ENCODE assay signal across 10 mouse cellular contexts in the genomic region with DNA sequence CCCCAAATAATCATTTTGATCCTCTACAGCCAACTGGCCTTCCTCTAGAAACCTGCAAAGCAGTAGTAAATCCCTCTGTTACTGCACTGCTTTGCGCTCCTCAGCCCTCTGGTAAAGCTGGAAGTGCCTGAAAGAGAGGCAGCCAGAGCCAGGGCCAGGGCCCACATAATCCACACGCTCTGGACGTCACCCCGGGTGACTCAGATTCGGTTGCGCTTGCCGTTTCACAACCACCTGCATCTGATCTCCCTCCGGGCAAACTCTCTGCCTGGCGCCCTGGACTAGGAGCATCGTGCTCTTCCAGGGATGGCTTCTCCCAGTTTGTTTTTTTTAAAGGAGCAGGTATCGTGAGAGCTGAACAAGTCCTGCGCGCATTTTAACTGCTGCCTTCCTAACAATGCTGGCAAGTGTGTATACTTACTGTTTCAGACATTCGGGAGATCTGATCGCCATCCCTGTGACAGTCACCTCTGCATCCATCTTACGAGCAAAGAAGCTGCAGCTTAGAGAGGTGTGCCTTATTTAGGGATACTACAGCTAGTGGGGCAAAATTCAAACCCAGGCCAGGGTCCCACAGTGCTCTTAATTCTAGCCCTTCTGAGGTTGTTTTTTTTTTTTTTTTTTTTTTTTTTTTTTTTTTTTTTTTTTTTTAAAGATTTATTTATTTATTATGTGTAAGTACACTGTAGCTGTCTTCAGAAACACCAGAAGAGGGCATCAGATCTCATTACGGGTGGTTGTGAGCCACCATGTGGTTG.
DNase-seq lines count a peak whose midpoint lies in the region; ATAC-seq lines count a peak whose summit lies in the region.
"Had no signal": no experiment of that assay in that cellular context is flagged by ENCODE, and none has a peak within 500 bp of the region (broad histone marks: within the 10 kb centered on the region; RNA-seq: fewer than 3 reads in every experiment).

No protein-coding gene starts in this region.

- no peaks in the 10 kb centered on the region for H3K36me3 ChIP-seq in embryonic facial prominence, embryonic 13.5 days
- no peaks in the 10 kb centered on the region for H3K36me3 ChIP-seq in embryonic facial prominence, embryonic 10.5 days (replicated peaks)
- no peaks in the 10 kb centered on the region for H3K36me3 ChIP-seq in intestine, embryonic 15.5 days
- H3K36me3 ChIP-seq in midbrain, embryonic 11.5 days (ENCODE audit: control insufficient read depth, insufficient read depth, low read length): no peaks in the 10 kb centered on the region
- H3K36me3 ChIP-seq: heart, embryonic 13.5 days had no signal

- no peak for ATAC-seq in embryonic facial prominence, embryonic 13.5 days (ENCODE audit: insufficient number of reproducible peaks, insufficient read depth, low FRiP score, low TSS enrichment, low read depth)
- ATAC-seq in intestine, embryonic 15.5 days: peak; percentile 48
- no peak for ATAC-seq in midbrain, embryonic 11.5 days (ENCODE audit: low FRiP score)

- H3K9ac ChIP-seq in embryonic facial prominence, embryonic 13.5 days: no peak overlapping the region
- 0 out of 2 replicates have a peak overlapping the region, but pooled peaks have one; percentile 12 for H3K9ac ChIP-seq in intestine, embryonic 15.5 days
- H3K9ac ChIP-seq in midbrain, embryonic 11.5 days (ENCODE audit: low read length): no peak overlapping the region
- H3K9ac ChIP-seq: heart, embryonic 13.5 days had no signal

- H3K27ac ChIP-seq in embryonic facial prominence, embryonic 13.5 days: peak overlapping the region; percentile 44; the same call in 1 of the 2 replicates
- no peak overlapping the region; the same call in 1 of the 2 replicates for H3K27ac ChIP-seq in embryonic facial prominence, embryonic 10.5 days (replicated peaks)
- H3K27ac ChIP-seq in intestine, embryonic 15.5 days: peak overlapping the region; percentile 49; the same call in 1 of the 2 replicates
- H3K27ac ChIP-seq in midbrain, embryonic 11.5 days (ENCODE audit: low read depth, low read length): no peak overlapping the region
- H3K27ac ChIP-seq: heart, embryonic 13.5 days had no signal

- peaks cover 28% of the 10 kb centered on the region for H3K4me1 ChIP-seq in embryonic facial prominence, embryonic 13.5 days
- peaks cover 23% of the 10 kb centered on the region for H3K4me1 ChIP-seq in embryonic facial prominence, embryonic 10.5 days
- H3K4me1 ChIP-seq in intestine, embryonic 15.5 days (replicated peaks): peaks cover 41% of the 10 kb centered on the region
- no peaks in the 10 kb centered on the region for H3K4me1 ChIP-seq in midbrain, embryonic 11.5 days (ENCODE audit: control insufficient read depth, insufficient read depth, low read length)

- 51% methylated on average over 17 of the region's 17 CpGs for WGBS in embryonic facial prominence, embryonic 13.5 days
- WGBS in embryonic facial prominence, embryonic 10.5 days: 63% methylated on average over 17 of the region's 17 CpGs
- WGBS in intestine, embryonic 15.5 days: 66% methylated on average over 17 of the region's 17 CpGs
- WGBS in midbrain, embryonic 11.5 days: 64% methylated on average over 16 of the region's 17 CpGs

- no peaks in the 10 kb centered on the region for H3K9me3 ChIP-seq in embryonic facial prominence, embryonic 13.5 days
- H3K9me3 ChIP-seq in embryonic facial prominence, embryonic 10.5 days: no peaks in the 10 kb centered on the region
- no peaks in the 10 kb centered on the region for H3K9me3 ChIP-seq in intestine, embryonic 15.5 days
- no peaks in the 10 kb centered on the region for H3K9me3 ChIP-seq in midbrain, embryonic 11.5 days (ENCODE audit: control insufficient read depth, low read length)
- H3K9me3 ChIP-seq: heart, embryonic 13.5 days had no signal

- no peak overlapping the region for H3K4me2 ChIP-seq in embryonic facial prominence, embryonic 13.5 days
- H3K4me2 ChIP-seq in intestine, embryonic 15.5 days (replicated peaks): no peak overlapping the region
- no peak overlapping the region for H3K4me2 ChIP-seq in midbrain, embryonic 11.5 days
- H3K4me2 ChIP-seq: heart, embryonic 13.5 days had no signal

- DNase-seq in embryonic facial prominence, embryonic 10.5 days (ENCODE audit: low spot score): no peak
- DNase-seq in retina, postnatal 1 day: peak; percentile 12
- no peak for DNase-seq in retina, embryonic 14.5 days (ENCODE audit: low spot score)
- peak; percentile 53 for DNase-seq in urinary bladder, postnatal 25 days (ENCODE audit: low spot score)
- no peak for DNase-seq in midbrain, embryonic 11.5 days (ENCODE audit: low spot score, missing footprints)
- DNase-seq in cerebellum, adult 18-20 months: no peak
- DNase-seq: thymus, adult 18-20 months had no signal

- H3K4me3 ChIP-seq in embryonic facial prominence, embryonic 13.5 days: no peak overlapping the region
- no peak overlapping the region for H3K4me3 ChIP-seq in embryonic facial prominence, embryonic 10.5 days
- H3K4me3 ChIP-seq in intestine, embryonic 15.5 days (replicated peaks): no peak overlapping the region
- no peak overlapping the region for H3K4me3 ChIP-seq in midbrain, embryonic 11.5 days (ENCODE audit: low read depth, low read length)
- H3K4me3 ChIP-seq: heart, embryonic 13.5 days had no signal

- no peaks in the 10 kb centered on the region for H3K27me3 ChIP-seq in embryonic facial prominence, embryonic 13.5 days
- H3K27me3 ChIP-seq in embryonic facial prominence, embryonic 10.5 days (replicated peaks; ENCODE audit: low read depth, poor library complexity, severe bottlenecking): no peaks in the 10 kb centered on the region
- no peaks in the 10 kb centered on the region for H3K27me3 ChIP-seq in intestine, embryonic 15.5 days (replicated peaks)
- H3K27me3 ChIP-seq in midbrain, embryonic 11.5 days (ENCODE audit: control insufficient read depth, insufficient read depth, low read length): no peaks in the 10 kb centered on the region
- H3K27me3 ChIP-seq: heart, embryonic 13.5 days had no signal

Comparison
In these comparisons a context has a peak if more than half of its experiments do, and no peak if none do; other contexts are left out.
1. H3K27ac ChIP-seq: peak in embryonic facial prominence, embryonic 13.5 days (single experiment) and intestine, embryonic 15.5 days (single experiment); none in embryonic facial prominence, embryonic 10.5 days (single experiment) and midbrain, embryonic 11.5 days (single experiment).
2. DNase-seq: peak in retina, postnatal 1 day (single experiment) and urinary bladder, postnatal 25 days (single experiment); none in embryonic facial prominence, embryonic 10.5 days (single experiment), retina, embryonic 14.5 days (single experiment), midbrain, embryonic 11.5 days (single experiment) and cerebellum, adult 18-20 months (0 of 2).